Mouse (Mus musculus): Measurements from ENCODE around the gene Ttc28. TPM values are rescaled to one million over a fixed set of nuclear protein-coding genes. Genes with fewer than 3 reads are reported as not detected.

Ttc28 gene
- total and polyA plus RNA-seq, 3 experiments = 1.1 to 1.8 TPM; not detected in 1

GRCm38 (mm10) chr5:111226486-111226885 lies 346.9 kb downstream of the Ttc28 start:
- TF ChIP-seq POLR2AphosphoS5 (IDR thresholded peaks at IDR 0.05; ENCODE audit: borderline replicate concordance, low read depth, low read length) (no peak), MEF2A (IDR thresholded peaks at IDR 0.05; ENCODE audit: extremely low read depth, insufficient replicate concordance, low read depth, low read length, poor library complexity, severe bottlenecking) (no peak), POLR2A (IDR thresholded peaks at IDR 0.05; ENCODE audit: control insufficient read depth in 1 of 2, insufficient read depth in 1 of 2, low read depth in 1 of 2, low read length in 2 of 2, poor library complexity in 1 of 2) (no peak), KAT2A (conservative IDR thresholded peaks at IDR 0.05; ENCODE audit: low read depth, low read length) (no peak), ETS1 (IDR thresholded peaks at IDR 0.05; ENCODE audit: low read depth, low read length) (no peak), RCOR1 (IDR thresholded peaks at IDR 0.05; ENCODE audit: low read depth, low read length) (no peak), MAFK (IDR thresholded peaks at IDR 0.05; ENCODE audit: borderline replicate concordance, low read depth, low read length) (no peak), MXI1 (IDR thresholded peaks at IDR 0.05; ENCODE audit: low read depth, low read length) (no peak), BHLHE40 (IDR thresholded peaks at IDR 0.05; ENCODE audit: borderline replicate concordance, low read depth, low read length) (no peak), EP300 (IDR thresholded peaks at IDR 0.05; ENCODE audit: low read depth in 1 of 2, low read length in 2 of 2) (no peak), CHD2 (IDR thresholded peaks at IDR 0.05; ENCODE audit: low read length) (no peak), USF2 (IDR thresholded peaks at IDR 0.05; ENCODE audit: borderline replicate concordance in 1 of 2, insufficient read depth in 1 of 2, low read depth in 1 of 2, low read length in 2 of 2) (no peak), TBP (IDR thresholded peaks at IDR 0.05; ENCODE audit: low read depth, low read length) (no peak), ZNF384 (IDR thresholded peaks at IDR 0.05; ENCODE audit: low read depth, low read length) (no peak), ZKSCAN1 (IDR thresholded peaks at IDR 0.05; ENCODE audit: low read depth, low read length) (no peak)
- DNase-seq (ENCODE audit: low read depth, low spot score) = no peak
- no peaks in the 10 kb centered on the region for H3K9me3 ChIP-seq (replicated peaks; ENCODE audit: insufficient read depth, low read length)
- no peak overlapping the region for H3K9ac ChIP-seq (ENCODE audit: control insufficient read depth, low read depth, low read length, poor library complexity, severe bottlenecking)
- H3K27ac ChIP-seq (ENCODE audit: control insufficient read depth, low read depth, low read length) = no peak overlapping the region
- H3K27me3 ChIP-seq (ENCODE audit: control insufficient read depth in 1 of 2, insufficient read depth in 2 of 2, low read length in 2 of 2) = no peaks in the 10 kb centered on the region
- H3K36me3 ChIP-seq (ENCODE audit: control insufficient read depth in 1 of 2, insufficient read depth in 2 of 2, low read length in 2 of 2) = no peaks in the 10 kb centered on the region
- no peak overlapping the region for H3K4me3 ChIP-seq (ENCODE audit: control insufficient read depth in 1 of 2, insufficient read depth in 1 of 2, low read depth in 2 of 2, low read length in 2 of 2)
- H3K4me1 ChIP-seq (ENCODE audit: control insufficient read depth in 1 of 2, insufficient read depth in 2 of 2, low read length in 2 of 2) = no peaks in the 10 kb centered on the region
- H3K79me2 ChIP-seq (ENCODE audit: control insufficient read depth, insufficient read depth, low read length, poor library complexity) = no peaks in the 10 kb centered on the region

GRCm38 (mm10) chr5:111227850-111228249 lies 348.2 kb downstream of the Ttc28 start:
- TF ChIP-seq ETS1 (IDR thresholded peaks at IDR 0.05; ENCODE audit: low read depth, low read length) (no peak), ZC3H11A (IDR thresholded peaks at IDR 0.05; ENCODE audit: low read depth, low read length) (no peak), POLR2AphosphoS5 (IDR thresholded peaks at IDR 0.05; ENCODE audit: borderline replicate concordance, low read depth, low read length) (no peak), USF2 (IDR thresholded peaks at IDR 0.05; ENCODE audit: borderline replicate concordance in 1 of 2, insufficient read depth in 1 of 2, low read depth in 1 of 2, low read length in 2 of 2) (no peak), SMC3 (IDR thresholded peaks at IDR 0.05; ENCODE audit: low read depth, low read length) (no peak), UBTF (IDR thresholded peaks at IDR 0.05; ENCODE audit: borderline replicate concordance, insufficient read depth, low read depth, low read length) (no peak), KAT2A (conservative IDR thresholded peaks at IDR 0.05; ENCODE audit: low read depth, low read length) (no peak), ZKSCAN1 (IDR thresholded peaks at IDR 0.05; ENCODE audit: low read depth, low read length) (no peak), JUND (IDR thresholded peaks at IDR 0.05; ENCODE audit: low read depth, low read length) (no peak), RAD21 (IDR thresholded peaks at IDR 0.05; ENCODE audit: low read depth, low read length) (no peak), NRF1 (IDR thresholded peaks at IDR 0.05; ENCODE audit: insufficient read depth, low read depth, low read length, poor library complexity, severe bottlenecking) (no peak), NELFE (IDR thresholded peaks at IDR 0.05; ENCODE audit: low read depth, low read length) (no peak), EP300 (IDR thresholded peaks at IDR 0.05; ENCODE audit: low read depth in 1 of 2, low read length in 2 of 2) (no peak), TBP (IDR thresholded peaks at IDR 0.05; ENCODE audit: low read depth, low read length) (no peak), GATA1 (IDR thresholded peaks at IDR 0.05; ENCODE audit: low read depth, low read length) (no peak), TAL1 (IDR thresholded peaks at IDR 0.05; ENCODE audit: low read length) (no peak), TCF12 (IDR thresholded peaks at IDR 0.05; ENCODE audit: low read depth, low read length) (no peak), CHD2 (IDR thresholded peaks at IDR 0.05; ENCODE audit: low read length) (no peak), USF1 (IDR thresholded peaks at IDR 0.05; ENCODE audit: low read depth, low read length) (no peak)
- no peak overlapping the region for H3K27ac ChIP-seq (ENCODE audit: control insufficient read depth, low read depth, low read length)

More at GRCm38 (mm10) chr5:111227850-111228249, 348.2 kb downstream of the Ttc28 start:
- no peak overlapping the region for H3K9ac ChIP-seq (ENCODE audit: control insufficient read depth, low read depth, low read length, poor library complexity, severe bottlenecking)
- no peaks in the 10 kb centered on the region for H3K79me2 ChIP-seq (ENCODE audit: control insufficient read depth, insufficient read depth, low read length, poor library complexity)
- no peaks in the 10 kb centered on the region for H3K27me3 ChIP-seq (ENCODE audit: control insufficient read depth in 1 of 2, insufficient read depth in 2 of 2, low read length in 2 of 2)
- DNase-seq (ENCODE audit: low read depth, low spot score) = no peak
- no peaks in the 10 kb centered on the region for H3K36me3 ChIP-seq (ENCODE audit: control insufficient read depth in 1 of 2, insufficient read depth in 2 of 2, low read length in 2 of 2)
- H3K4me1 ChIP-seq (ENCODE audit: control insufficient read depth in 1 of 2, insufficient read depth in 2 of 2, low read length in 2 of 2) = no peaks in the 10 kb centered on the region
- H3K4me3 ChIP-seq (ENCODE audit: control insufficient read depth in 1 of 2, insufficient read depth in 1 of 2, low read depth in 2 of 2, low read length in 2 of 2) = no peak overlapping the region
- H3K9me3 ChIP-seq (replicated peaks; ENCODE audit: insufficient read depth, low read length) = no peaks in the 10 kb centered on the region

All from MEL (cell line).